Mouse (Mus musculus) thymus, adult 2 months (tissue): ENCODE data around the gene Ap3d1.

ENCODE experiments used
- CTCF ChIP-seq: fragments of 200-500 bp; IDR thresholded peaks from 2 replicates; pipeline ENCODE4 v1.5.1; 2012; ENCODE audit warnings: mild to moderate bottlenecking, control low read depth, low read length, moderate library complexity, borderline replicate concordance; ENCODE audit not compliant: control insufficient read depth, poor library complexity, insufficient read depth; ENCODE audit errors: extremely low read depth
- POLR2A ChIP-seq: fragments of 200-500 bp; IDR thresholded peaks from 2 replicates; pipeline ENCODE4 v1.6.1; 2012; ENCODE audit warnings: mild to moderate bottlenecking, low read length, control low read depth, moderate library complexity; ENCODE audit not compliant: control insufficient read depth, poor library complexity, insufficient read depth; ENCODE audit errors: extremely low read depth

DNA sequence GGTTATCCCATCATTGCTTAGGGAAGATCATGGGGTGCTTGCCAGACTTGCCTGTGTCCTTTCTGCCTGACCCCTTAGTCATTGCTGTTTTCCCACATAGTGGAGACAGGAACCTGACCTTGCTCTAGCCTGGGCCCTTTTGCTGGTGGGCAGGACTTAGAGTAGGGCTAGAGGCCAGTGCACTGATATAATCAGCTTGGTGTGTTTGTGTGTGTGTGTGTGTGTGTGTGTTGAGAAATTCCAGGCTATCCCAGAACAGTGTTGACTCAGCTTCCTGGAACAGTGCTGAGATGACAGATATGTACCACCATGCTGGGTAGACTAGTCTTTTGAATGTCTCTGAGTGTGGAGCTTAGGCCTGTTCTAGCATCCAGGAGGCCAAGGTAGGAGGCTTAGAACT is 37.5 kb upstream of the Ap3d1 start:
- TF ChIP-seq CTCF, result no peak
- TF ChIP-seq POLR2A, result no peak
